8 mouse cellular contexts compared by ENCODE assay signal in genomic region chr10:60003213-60003752, GRCm38 (mm10). TPM values are rescaled to one million over a fixed set of nuclear protein-coding genes. Genes with fewer than 3 reads are reported as not detected.
DNase-seq lines count a peak whose midpoint lies in the region; ATAC-seq and TF ChIP-seq lines count a peak whose summit lies in the region.

No protein-coding gene starts in this region.

- H3K9ac ChIP-seq in heart, adult 2 months (ENCODE audit: low read depth, low read length) = peak overlapping the region; percentile 73
- H3K9ac ChIP-seq in forebrain, postnatal 0 days = peak overlapping the region; percentile 58

- intact Hi-C loops in heart, adult 2 months (cut with DNase I) = loop anchor here (2.0 kb wide), 2 partner anchors 52 to 110 kb away; partner anchors contain the start of gene Ddit4
- intact Hi-C loops in left cerebral cortex, postnatal 25 days (cut with DNase I) = loop anchor here (2.0 to 10.0 kb wide), 6 partner anchors 50 to 242 kb away; partner anchors contain the start of gene Spock2

- 2% methylated on average over 21 of the region's 21 CpGs for WGBS in heart, adult 2 months
- under 1% methylated on average over 21 of the region's 21 CpGs for WGBS in forebrain, postnatal 0 days

- peak overlapping the region; percentile 99 for H3K27ac ChIP-seq in heart, adult 2 months
- peak overlapping the region; percentile 99 for H3K27ac ChIP-seq in forebrain, postnatal 0 days (ENCODE audit: low read depth, low read length)

- H3K36me3 ChIP-seq in heart, adult 2 months (ENCODE audit: control insufficient read depth, insufficient read depth, low read length) = peaks cover 3% of the 10 kb centered on the region
- H3K36me3 ChIP-seq in G1E (replicated peaks) = peaks cover 26% of the 10 kb centered on the region
- no peaks in the 10 kb centered on the region for H3K36me3 ChIP-seq in forebrain, postnatal 0 days (ENCODE audit: insufficient read depth)

- H3K9me3 ChIP-seq in G1E (replicated peaks) = no peaks in the 10 kb centered on the region
- no peaks in the 10 kb centered on the region for H3K9me3 ChIP-seq in forebrain, postnatal 0 days (ENCODE audit: low read length)

- no peak for TF ChIP-seq EP300 in heart, adult 2 months (IDR thresholded peaks at IDR 0.05; ENCODE audit: insufficient read depth, low read depth, low read length)

- peak; percentile 72 for TF ChIP-seq POLR2A in heart, adult 2 months (IDR thresholded peaks at IDR 0.05; ENCODE audit: insufficient read depth, low read depth, low read length)

- peaks cover 4% of the 10 kb centered on the region; the same call in 1 of the 2 replicates for H3K79me2 ChIP-seq in heart, adult 2 months (replicated peaks; ENCODE audit: control insufficient read depth, insufficient read depth, low read length)

- H3K27me3 ChIP-seq in heart, adult 2 months (ENCODE audit: control insufficient read depth, insufficient read depth, low read length) = no peaks in the 10 kb centered on the region
- no peaks in the 10 kb centered on the region for H3K27me3 ChIP-seq in G1E (ENCODE audit: insufficient read depth, low read length)
- no peaks in the 10 kb centered on the region for H3K27me3 ChIP-seq in forebrain, postnatal 0 days (ENCODE audit: insufficient read depth, low read length)

- H3K4me3 ChIP-seq in heart, adult 2 months = peak overlapping the region; percentile 79
- peak overlapping the region; percentile 74 for H3K4me3 ChIP-seq in G1E (ENCODE audit: low read depth, low read length)
- H3K4me3 ChIP-seq in forebrain, postnatal 0 days (ENCODE audit: low read depth, low read length) = peak overlapping the region; percentile 88

- ATAC-seq in G1E (ENCODE audit: extremely low read depth, insufficient number of reproducible peaks, low FRiP score, poor library complexity, severe bottlenecking) = 0 out of 2 replicates have a peak, but pooled peaks have one; percentile 12
- ATAC-seq in forebrain, postnatal 0 days = no peak; the same call in 1 of the 2 replicates
- ATAC-seq in megakaryocyte, adult 5-6 weeks (ENCODE audit: poor library complexity, severe bottlenecking) = peak; percentile 15
- no peak for ATAC-seq in inflammation-experienced regulatory T-cells, adult 6 months

- TF ChIP-seq CTCF in heart, adult 2 months (IDR thresholded peaks at IDR 0.05) = no peak
- TF ChIP-seq CTCF in G1E (IDR thresholded peaks at IDR 0.05; ENCODE audit: low read depth, low read length) = no peak
- peak; percentile 47; the same call in 1 of the 2 replicates for TF ChIP-seq CTCF in forebrain, postnatal 0 days (IDR thresholded peaks at IDR 0.05; ENCODE audit: low read depth)

- no peak for DNase-seq in heart, adult 2 months
- DNase-seq in heart, adult 18-20 months = no peak
- no peak for DNase-seq in G1E (ENCODE audit: low spot score)
- DNase-seq in forebrain, postnatal 0 days = no peak
- DNase-seq in left cerebral cortex, postnatal 25 days (ENCODE audit: low spot score in 2 of 2) = no peak
- DNase-seq in left cerebral cortex, adult 18-20 months (ENCODE audit: low spot score in 2 of 2) = no peak

- H3K4me2 ChIP-seq in forebrain, postnatal 0 days (ENCODE audit: low read depth) = peak overlapping the region; percentile 59

- peaks cover 2% of the 10 kb centered on the region; the same call in 1 of the 2 replicates for H3K4me1 ChIP-seq in heart, adult 2 months (ENCODE audit: control insufficient read depth, insufficient read depth, low read length)
- peaks cover 22% of the 10 kb centered on the region for H3K4me1 ChIP-seq in G1E (ENCODE audit: insufficient read depth, low read depth, low read length)
- H3K4me1 ChIP-seq in forebrain, postnatal 0 days (ENCODE audit: insufficient read depth) = peaks cover 10% of the 10 kb centered on the region; the same call in 1 of the 2 replicates

RNA-seq across cellular contexts. Expression of gene Anapc16, which starts 0.3 kb away (rescaled TPM):
- 10 to 100 TPM; 58.6 to 70.1 TPM for total RNA-seq in heart, adult 2 months (2021)
- polyA plus RNA-seq in heart, adult 2 months (2012; rRNA removed) = 90.3 and 103 TPM in 2 replicates
- total RNA-seq in heart, adult 18-20 months (2021) = 10 to 100 TPM; 73.8 to 84.0 TPM
- total RNA-seq in G1E (2014; fragmentation: Nextera tagmentation) = 43.2 and 54.4 TPM in 2 replicates
- total RNA-seq in G1E (2017) = 26.3 and 28.2 TPM in 2 replicates
- 36.7 and 38.4 TPM in 2 replicates for polyA plus RNA-seq in G1E (2012)
- total RNA-seq in forebrain, postnatal 0 days (2014; rRNA removed) = 98.6 and 115 TPM in 2 replicates
- 109 and 117 TPM in 2 replicates for polyA plus RNA-seq in forebrain, postnatal 0 days (2015; fragmentation: Nextera tagmentation; extraction: Ambion mirVana)
- total RNA-seq in megakaryocyte, adult 5-6 weeks (2015) = 45.9 and 57.2 TPM in 2 replicates
- total RNA-seq in megakaryocyte, adult 5-6 weeks (2017) = 35.2 and 39.4 TPM in 2 replicates
- 10 to 100 TPM; 62.9 to 63.5 TPM for total RNA-seq in left cerebral cortex, postnatal 25 days (2021)
- total RNA-seq in left cerebral cortex, adult 18-20 months (2021) = 10 to 100 TPM; 60.4 to 60.9 TPM
- polyA plus RNA-seq in inflammation-experienced regulatory T-cells, adult 6 months (2017; shearing (Covaris generic)) = 10 to 100 TPM; 89.0 to 99.4 (median 91.1) TPM

RNA-seq across cellular contexts. Expression of gene Ascc1, which starts 0.7 kb away (rescaled TPM):
- 10 to 100 TPM; 20.5 to 24.1 TPM for total RNA-seq in heart, adult 2 months (2021)
- 22.5 and 36.6 TPM in 2 replicates for polyA plus RNA-seq in heart, adult 2 months (2012; rRNA removed)
- total RNA-seq in heart, adult 18-20 months (2021) = 10 to 100 TPM; 23.2 to 25.9 TPM
- total RNA-seq in G1E (2014; fragmentation: Nextera tagmentation) = 19.3 and 22.2 TPM in 2 replicates
- total RNA-seq in G1E (2017) = 14.2 and 19.7 TPM in 2 replicates
- polyA plus RNA-seq in G1E (2012) = 22.6 and 24.8 TPM in 2 replicates
- 20.0 and 24.3 TPM in 2 replicates for total RNA-seq in forebrain, postnatal 0 days (2014; rRNA removed)
- polyA plus RNA-seq in forebrain, postnatal 0 days (2015; fragmentation: Nextera tagmentation; extraction: Ambion mirVana) = 43.8 and 50.5 TPM in 2 replicates
- total RNA-seq in megakaryocyte, adult 5-6 weeks (2015) = 25.7 and 29.9 TPM in 2 replicates
- 24.3 and 27.0 TPM in 2 replicates for total RNA-seq in megakaryocyte, adult 5-6 weeks (2017)
- total RNA-seq in left cerebral cortex, postnatal 25 days (2021) = 10 to 100 TPM; 15.1 to 15.5 TPM
- 10 to 100 TPM; 14.1 to 14.8 TPM for total RNA-seq in left cerebral cortex, adult 18-20 months (2021)
- polyA plus RNA-seq in inflammation-experienced regulatory T-cells, adult 6 months (2017; shearing (Covaris generic)) = 10 to 100 TPM; 33.7 to 57.6 (median 44.3) TPM

RNA-seq across cellular contexts. Expression of gene Ddit4, which starts 51.6 kb away (rescaled TPM):
- 100 to 1,000 TPM in 1 of 2 experiments, 10 to 100 TPM in 1; 70.7 to 219 TPM for total RNA-seq in heart, adult 2 months (2021)
- 48.0 and 55.5 TPM in 2 replicates for polyA plus RNA-seq in heart, adult 2 months (2012; rRNA removed)
- total RNA-seq in heart, adult 18-20 months (2021) = 100 to 1,000 TPM; 158 to 190 TPM
- total RNA-seq in G1E (2014; fragmentation: Nextera tagmentation) (21.6 and 27.7 TPM in 2 replicates), G1E (2017) (9.9 TPM in 2 replicates)
- 21.8 and 28.5 TPM in 2 replicates for polyA plus RNA-seq in G1E (2012)
- 40.0 and 40.7 TPM in 2 replicates for total RNA-seq in forebrain, postnatal 0 days (2014; rRNA removed)
- polyA plus RNA-seq in forebrain, postnatal 0 days (2015; fragmentation: Nextera tagmentation; extraction: Ambion mirVana) = 52.9 and 57.8 TPM in 2 replicates
- total RNA-seq in megakaryocyte, adult 5-6 weeks (2015) = 2.2 and 2.4 TPM in 2 replicates
- 0.94 and 1.2 TPM in 2 replicates for total RNA-seq in megakaryocyte, adult 5-6 weeks (2017)
- 10 to 100 TPM; 40.8 to 42.6 TPM for total RNA-seq in left cerebral cortex, postnatal 25 days (2021)
- total RNA-seq in left cerebral cortex, adult 18-20 months (2021) = 10 to 100 TPM; 35.8 to 41.3 TPM
- 10 to 100 TPM; 11.5 to 25.9 (median 14.4) TPM for polyA plus RNA-seq in inflammation-experienced regulatory T-cells, adult 6 months (2017; shearing (Covaris generic))

Comparison
In these comparisons a context has a peak if more than half of its experiments do, and no peak if none do; other contexts are left out.
1. ATAC-seq: peak in G1E (single experiment) and megakaryocyte, adult 5-6 weeks (single experiment); none in forebrain, postnatal 0 days (single experiment) and inflammation-experienced regulatory T-cells, adult 6 months (single experiment).
2. Peak in every context shown above with its lines, with median percentiles within 50 percentile points of each other: H3K4me3 ChIP-seq.